Mouse (Mus musculus): ENCODE data around the gene Dhps.

GRCm38 (mm10) chr8:85034764-85035163 is 36.8 kb upstream of the Dhps start:
- TF ChIP-seq HCFC1 (IDR thresholded peaks at IDR 0.05; ENCODE audit: borderline replicate concordance, insufficient read depth, low read length) (peak; percentile 89), ZC3H11A (IDR thresholded peaks at IDR 0.05; ENCODE audit: borderline replicate concordance, low read depth, low read length) (no peak), MAFK (IDR thresholded peaks at IDR 0.05; ENCODE audit: insufficient read depth, low read depth, low read length) (no peak)
